Mouse (Mus musculus) left cerebral cortex, adult 2 months (tissue): ENCODE measurements around the gene Fcer2a. TPM values are rescaled to one million over a fixed set of nuclear protein-coding genes. Genes with fewer than 3 reads are reported as not detected.

Source experiments
- DNase-seq, 2 experiments: peaks; one replicate each; pipeline ENCODE4 v3.0.0; 2021 to 2022; ENCODE audit warnings: low spot score in 2 of 2, mixed read lengths in 1 of 2; ENCODE audit errors: extremely low spot score in 1 of 2
- H3K27ac ChIP-seq: fragments of 200-600 bp; 2 replicates; pipeline ENCODE4 v1.8.1; 2022
- H3K4me3 ChIP-seq: fragments of 200-600 bp; 2 replicates; pipeline ENCODE4 v1.8.1; 2022
- CTCF ChIP-seq: fragments of 200-600 bp; IDR thresholded peaks from 2 replicates; pipeline ENCODE4 v1.8.1; 2022; ENCODE audit warnings: antibody characterized with exemption, mild to moderate bottlenecking, moderate library complexity
- intact Hi-C: fragments of 180-260 bp; cut with DNase I; formaldehyde crosslinking; loops from one replicate; pipeline ENCODE4 v1.15.1; 2025
- total RNA-seq, 2 experiments: library from RNA; stranded (reverse); gene quantifications; 2 replicates each; pipeline ENCODE4 v1.2.3; 2021

The Fcer2a gene
- total RNA-seq, 2 experiments from 2014 or later, result not detected

DNA sequence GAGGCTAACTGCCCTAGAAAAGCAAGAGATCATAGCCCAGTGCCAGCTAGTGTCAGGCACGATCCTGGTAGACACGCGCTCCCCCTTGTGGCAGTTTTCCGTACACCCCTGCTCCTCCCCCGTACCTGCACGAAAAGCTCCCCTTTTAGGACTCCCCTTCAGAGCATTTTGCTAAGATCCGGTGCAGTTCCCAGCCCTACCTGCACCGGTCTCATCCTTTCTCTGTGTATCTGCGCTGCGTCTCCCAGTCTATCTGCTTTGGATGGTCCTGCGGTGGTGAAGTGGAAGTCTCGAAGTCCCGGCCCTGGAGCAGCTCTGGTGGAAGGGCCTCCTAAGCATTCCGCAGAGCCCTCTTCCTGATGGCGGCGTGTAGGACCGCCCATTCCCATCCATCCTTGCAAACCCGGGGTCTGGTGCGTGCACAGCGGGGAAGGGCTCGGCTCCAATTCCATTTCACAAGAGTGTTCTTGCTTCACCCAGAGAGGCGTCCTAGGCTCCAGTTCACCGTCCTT is 21.9 kb downstream of the Fcer2a start, which contains the start of gene Fcor:
Gene Fcor (minus strand): TSS at position 383 of the 512 bp plus-strand sequence.
- peak; percentile 86 to 92 for DNase-seq
- TF ChIP-seq CTCF, result peak; percentile 92
- intact Hi-C loops, result loop anchor here (1.0 to 10.0 kb wide), 5 partner anchors 27 to 317 kb away; partner anchors contain the start of gene A430078G23Rik
- H3K27ac ChIP-seq, result peak within 1 kb of the TSS; percentile 91
- peak within 1 kb of the TSS; percentile 62 for H3K4me3 ChIP-seq

DNA sequence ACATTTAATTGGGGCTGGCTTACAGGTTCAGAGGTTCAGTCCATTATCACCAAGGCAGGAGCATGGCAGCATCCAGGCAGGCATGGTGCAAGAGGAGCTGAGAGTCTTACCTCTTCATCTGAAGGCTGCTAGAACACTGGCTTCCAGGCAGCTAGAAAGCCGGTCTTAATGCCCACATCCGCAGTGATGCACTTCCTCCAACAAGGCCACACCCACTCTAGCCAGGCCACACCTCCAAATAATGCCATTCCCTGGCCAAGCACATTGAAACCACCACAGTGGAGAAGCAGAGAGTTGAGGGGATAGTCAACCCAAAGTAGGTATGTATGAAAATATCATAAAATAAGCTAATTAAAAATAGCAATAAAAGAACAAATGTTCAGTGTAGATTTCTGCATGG is 23.6 kb downstream of the Fcer2a start:
- TF ChIP-seq CTCF, result no peak
- intact Hi-C loops, result loop anchor here (10.0 kb wide), 1 partner anchor 316 kb away; the partner anchor contains the start of gene A430078G23Rik
- H3K4me3 ChIP-seq, result no peak overlapping the region
- no peak overlapping the region for H3K27ac ChIP-seq
- no peak for DNase-seq

DNA sequence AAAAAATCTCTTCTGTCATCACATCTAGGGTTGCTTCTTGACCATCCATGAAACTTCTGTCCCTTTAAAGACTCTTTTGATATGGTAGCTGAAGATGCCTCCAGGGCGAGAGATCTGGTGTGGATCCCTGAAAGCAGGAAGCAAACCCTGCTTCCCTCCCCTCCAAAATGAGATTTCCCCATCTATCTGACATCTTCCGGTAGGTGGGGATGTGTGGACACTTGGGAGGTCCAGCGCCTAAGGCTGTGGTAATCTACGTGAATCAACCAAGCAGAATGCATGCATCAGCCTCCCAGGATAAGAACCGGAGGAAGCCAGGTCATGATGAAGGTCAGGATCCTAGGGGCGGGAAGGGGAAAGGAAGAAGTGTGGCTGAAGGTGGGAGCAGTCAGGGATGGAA is 28.5 kb downstream of the Fcer2a start, which contains the start of gene Mcemp1:
Gene Mcemp1 (plus strand): TSS at position 248 of the 400 bp plus-strand sequence.
- no peak within 1 kb of the TSS for H3K4me3 ChIP-seq
- no peak within 1 kb of the TSS for H3K27ac ChIP-seq
- no peak for TF ChIP-seq CTCF
- DNase-seq, result no peak
- intact Hi-C loops, result no loop called here

GRCm38 (mm10) chr8:3664405-3664804 is 29.6 kb downstream of the Fcer2a start:
- no peak for DNase-seq
- no peak overlapping the region for H3K4me3 ChIP-seq
- no peak for TF ChIP-seq CTCF
- no peak overlapping the region for H3K27ac ChIP-seq
- intact Hi-C loops, result no loop called here

GRCm38 (mm10) chr8:3660889-3661288 is 33.1 kb downstream of the Fcer2a start:
- no peak for TF ChIP-seq CTCF
- DNase-seq, result no peak
- H3K4me3 ChIP-seq, result no peak overlapping the region

DNA sequence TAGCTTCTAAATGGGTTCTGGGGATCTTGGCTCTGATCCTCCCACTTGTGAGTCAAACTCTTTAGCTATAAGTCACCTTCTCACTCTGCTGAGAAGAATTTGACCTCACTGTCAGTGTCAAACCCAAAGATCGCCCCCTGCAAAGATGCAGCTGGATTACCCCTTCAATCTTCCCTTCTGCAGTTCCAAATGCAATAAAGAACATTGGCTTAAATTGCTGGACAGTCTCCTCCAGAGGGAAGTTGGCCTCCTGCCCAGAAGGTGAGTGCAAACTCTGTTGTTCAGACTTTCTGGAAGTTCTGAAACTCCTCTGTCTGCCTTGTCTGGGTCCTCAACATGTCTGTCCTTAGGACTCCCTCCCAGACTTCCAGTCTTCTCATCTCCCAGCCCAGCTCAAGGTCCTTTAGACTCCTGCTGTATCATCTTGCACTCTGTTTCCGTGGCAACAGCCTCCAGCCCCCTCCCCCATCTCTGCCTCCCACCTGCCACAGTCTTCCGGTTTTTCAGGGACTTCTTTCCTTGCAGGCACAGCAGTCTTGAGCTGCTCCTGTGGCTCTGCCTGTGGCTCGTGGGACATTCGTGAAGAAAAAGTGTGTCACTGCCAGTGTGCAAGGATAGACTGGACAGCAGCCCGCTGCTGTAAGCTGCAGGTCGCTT is 37.1 kb downstream of the Fcer2a start:
- DNase-seq, result peak; percentile 35 to 49

More at GRCm38 (mm10) chr8:3660889-3661288, 33.1 kb downstream of the Fcer2a start:
- intact Hi-C loops, result no loop called here
- no peak overlapping the region for H3K27ac ChIP-seq

GRCm38 (mm10) chr8:3655526-3655925 is 38.4 kb downstream of the Fcer2a start, which contains the start of gene Retn:
Gene Retn (plus strand): TSS chr8:3655770.
- no peak for TF ChIP-seq CTCF
- no peak for DNase-seq
- no peak within 1 kb of the TSS for H3K27ac ChIP-seq
- intact Hi-C loops, result no loop called here
- no peak within 1 kb of the TSS for H3K4me3 ChIP-seq

More for the DNA sequence above, 37.1 kb downstream of the Fcer2a start:
- no peak for TF ChIP-seq CTCF
- H3K4me3 ChIP-seq, result no peak overlapping the region
- intact Hi-C loops, result no loop called here
- no peak overlapping the region for H3K27ac ChIP-seq

GRCm38 (mm10) chr8:3654726-3655508 is 39.1 kb downstream of the Fcer2a start:
- Histone ChIP-seq H3K27ac (no peak overlapping the region), H3K4me3 (no peak overlapping the region)
- TF ChIP-seq CTCF, result no peak
- no peak for DNase-seq
- intact Hi-C loops, result no loop called here

GRCm38 (mm10) chr8:3652845-3653244 is 41.1 kb downstream of the Fcer2a start:
- TF ChIP-seq CTCF, result no peak
- Histone ChIP-seq H3K27ac (no peak overlapping the region), H3K4me3 (no peak overlapping the region)
- intact Hi-C loops, result no loop called here
- DNase-seq, result no peak

GRCm38 (mm10) chr8:3648990-3649389 is 45.0 kb downstream of the Fcer2a start:
- no peak for TF ChIP-seq CTCF
- Histone ChIP-seq H3K4me3 (no peak overlapping the region), H3K27ac (no peak overlapping the region)
- DNase-seq, result no peak
- intact Hi-C loops, result no loop called here

DNA sequence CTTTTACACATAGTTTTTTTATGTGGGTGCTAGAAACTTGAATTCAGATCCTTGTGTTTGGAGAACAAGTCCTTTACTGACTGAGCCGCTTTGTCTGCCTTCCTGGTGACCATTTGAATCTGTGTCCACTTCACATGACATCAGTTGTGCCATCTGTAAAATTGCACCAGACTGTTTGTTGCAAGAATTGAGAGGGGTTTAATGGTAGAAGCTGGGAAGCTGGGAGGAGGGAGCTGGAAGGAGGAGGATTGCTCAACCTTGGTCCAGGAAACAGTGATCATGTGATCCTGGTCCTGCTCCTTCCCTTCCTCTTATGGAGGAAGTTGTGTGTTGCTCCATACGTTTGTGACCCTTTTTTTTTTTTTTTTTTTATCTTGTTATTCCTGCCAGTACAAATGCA is 45.7 kb downstream of the Fcer2a start:
- intact Hi-C loops, result no loop called here
- no peak overlapping the region for H3K27ac ChIP-seq
- no peak for TF ChIP-seq CTCF
- DNase-seq, result no peak
- no peak overlapping the region for H3K4me3 ChIP-seq

DNA sequence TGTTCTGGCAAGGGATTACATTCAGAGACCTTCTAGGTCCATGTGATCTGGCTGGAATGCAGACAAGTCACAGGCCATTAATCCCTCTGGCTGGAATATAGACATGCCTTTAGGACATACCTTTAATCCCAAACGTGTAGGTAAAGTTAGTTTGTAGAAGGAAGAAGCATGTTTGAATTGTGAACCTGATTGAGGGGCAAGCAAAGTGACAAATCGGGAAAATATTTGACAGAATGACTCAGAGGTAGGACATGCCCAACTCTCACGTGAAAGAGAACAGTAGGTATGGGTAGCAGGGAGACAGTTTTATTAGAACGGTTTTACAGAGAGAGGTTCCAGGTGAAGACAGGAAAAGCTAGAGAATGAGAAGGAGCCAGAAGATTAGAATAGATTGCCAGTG is 46.4 kb downstream of the Fcer2a start:
- TF ChIP-seq CTCF, result no peak
- Histone ChIP-seq H3K27ac (no peak overlapping the region), H3K4me3 (no peak overlapping the region)
- intact Hi-C loops, result no loop called here
- no peak for DNase-seq
